Mouse (Mus musculus) myocyte (in vitro differentiated cells): ENCODE measurements around the gene Vmn2r54. TPM values are rescaled to one million over a fixed set of nuclear protein-coding genes. Genes with fewer than 3 reads are reported as not detected.
"Not testable (repeated sequence)": the region's sequence is repeated elsewhere in the genome, so short reads cannot be mapped to it uniquely, and the experiment has no call there.

Experiments
- H3K27me3 ChIP-seq: one replicate; pipeline ENCODE4 v1.6.1; 2011; ENCODE audit not compliant: control insufficient read depth, insufficient read depth, insufficient read length
- H3K36me3 ChIP-seq: one replicate; pipeline ENCODE4 v1.6.1; 2011; ENCODE audit not compliant: control insufficient read depth, insufficient read depth
- H3K4me2 ChIP-seq: one replicate; pipeline ENCODE4 v1.6.1; 2011; ENCODE audit warnings: low read depth, control low read depth
- H3K4me3 ChIP-seq: one replicate; pipeline ENCODE4 v1.5.1; 2011; ENCODE audit warnings: mild to moderate bottlenecking, control low read depth, moderate library complexity
- H3K79me2 ChIP-seq: one replicate; pipeline ENCODE4 v1.6.1; 2011; ENCODE audit not compliant: control insufficient read depth, insufficient read depth
- H3ac ChIP-seq: one replicate; pipeline ENCODE4 v1.6.1; 2011; ENCODE audit not compliant: control insufficient read depth, insufficient read length
- CEBPB ChIP-seq: IDR thresholded peaks from 2 replicates; pipeline ENCODE4 v1.6.1; 2011; ENCODE audit warnings: mild to moderate bottlenecking, moderate library complexity; ENCODE audit not compliant: poor library complexity, insufficient read depth, severe bottlenecking
- MAX ChIP-seq: IDR thresholded peaks from one replicate; pipeline ENCODE4 v1.6.1; 2011; ENCODE audit warnings: low read depth, mild to moderate bottlenecking, control low read depth
- MYOD1 ChIP-seq, 3 experiments: IDR thresholded peaks; one replicate each; pipeline ENCODE4 v1.6.1; 2011; ENCODE audit warnings: control low read depth in 2 of 3, low read depth in 2 of 3, mild to moderate bottlenecking in 2 of 3, moderate library complexity in 1 of 3; ENCODE audit not compliant: insufficient read length in 2 of 3, control insufficient read depth in 1 of 3
- MYOG ChIP-seq, 3 experiments: IDR thresholded peaks; one replicate each; pipeline ENCODE4 v1.6.1; 2011; ENCODE audit warnings: control low read depth in 2 of 3, low read depth in 2 of 3, mild to moderate bottlenecking in 2 of 3; ENCODE audit not compliant: insufficient read length in 2 of 3, control insufficient read depth in 1 of 3, insufficient read depth in 1 of 3
- POLR2A ChIP-seq: IDR thresholded peaks from one replicate; pipeline ENCODE4 v1.6.1; 2011; ENCODE audit warnings: low read depth, mild to moderate bottlenecking, control low read depth, moderate library complexity; ENCODE audit not compliant: insufficient read length
- POLR2AphosphoS2 ChIP-seq: IDR thresholded peaks from one replicate; pipeline ENCODE4 v1.6.1; 2011; ENCODE audit warnings: low read depth, control low read depth; ENCODE audit not compliant: insufficient read length
- REST ChIP-seq: IDR thresholded peaks from one replicate; pipeline ENCODE4 v1.6.1; 2011; ENCODE audit warnings: mild to moderate bottlenecking, control low read depth, moderate library complexity; ENCODE audit not compliant: insufficient read depth, insufficient read length
- SRF ChIP-seq: IDR thresholded peaks from one replicate; pipeline ENCODE4 v1.6.1; 2011; ENCODE audit warnings: low read depth; ENCODE audit not compliant: control insufficient read depth, insufficient read length
- TCF12 ChIP-seq: IDR thresholded peaks from one replicate; pipeline ENCODE4 v1.6.1; 2011; ENCODE audit warnings: mild to moderate bottlenecking, control low read depth; ENCODE audit not compliant: poor library complexity, insufficient read depth, severe bottlenecking
- TCF3 ChIP-seq: IDR thresholded peaks from one replicate; pipeline ENCODE4 v1.6.1; 2011; ENCODE audit warnings: low read depth, control low read depth; ENCODE audit not compliant: insufficient read length
- USF1 ChIP-seq: IDR thresholded peaks from one replicate; pipeline ENCODE4 v1.6.1; 2011; ENCODE audit warnings: low read depth, mild to moderate bottlenecking, control low read depth, moderate library complexity
- polyA plus RNA-seq: library from polyadenylated mRNA; unstranded; fragments of >200 nt; fragmentation: generic; extraction: Trizol; gene quantifications from one replicate; pipeline ENCODE4 v1.2.1, GENCODE M21; 2012; ENCODE audit warnings: missing spikeins

Gene Vmn2r54
- polyA plus RNA-seq = not detected

- H3K36me3 ChIP-seq, H3K4me3 ChIP-seq, H3K79me2 ChIP-seq, H3K4me2 ChIP-seq, H3ac ChIP-seq, H3K27me3 ChIP-seq: not testable (repeated sequence)
Measured at GRCm38 (mm10) chr7:12640219-12640618, at the start of gene Vmn2r54. Vmn2r54 (minus strand) TSS chr7:12640319.

- not testable (repeated sequence) for H3K79me2 ChIP-seq, H3K36me3 ChIP-seq, H3K4me2 ChIP-seq, H3K27me3 ChIP-seq, H3ac ChIP-seq, H3K4me3 ChIP-seq
Measured at GRCm38 (mm10) chr7:12684903-12685302, 44.8 kb upstream of the Vmn2r54 start, which contains the start of gene Vmn2r55. Vmn2r55 (minus strand) TSS chr7:12685003.

GRCm38 (mm10) chr7:12608688-12609087 lies 31.4 kb downstream of the Vmn2r54 start, which contains the start of gene Vmn2r53:
Vmn2r53 (minus strand) TSS chr7:12608788.
- no peak within 1 kb of the TSS for H3K4me2 ChIP-seq
- TF ChIP-seq MYOD1 (IDR thresholded peaks at IDR 0.05; ENCODE audit: control insufficient read depth in 1 of 3, insufficient read length in 2 of 3, low read depth in 2 of 3) = no peak
- TF ChIP-seq CEBPB = no peak
- TF ChIP-seq USF1 = no peak
- TF ChIP-seq REST = no peak
- no peak for TF ChIP-seq TCF12
- TF ChIP-seq POLR2A = no peak
- no peak for TF ChIP-seq MYOG (IDR thresholded peaks at IDR 0.05; ENCODE audit: control insufficient read depth in 1 of 3, insufficient read depth in 1 of 3, insufficient read length in 2 of 3, low read depth in 2 of 3)
- TF ChIP-seq POLR2AphosphoS2 = no peak
- no peak for TF ChIP-seq SRF
- TF ChIP-seq TCF3 = no peak
- TF ChIP-seq MAX = no peak
- H3K4me3 ChIP-seq = no peak within 1 kb of the TSS
- H3ac ChIP-seq = no peak within 1 kb of the TSS
- no peaks in the 10 kb centered on the region for H3K79me2 ChIP-seq
- H3K36me3 ChIP-seq = no peaks in the 10 kb centered on the region
- no peaks in the 10 kb centered on the region for H3K27me3 ChIP-seq

Other genes starting within 250 kb of the Vmn2r54 start
- 0.48 TPM for gene Zfp551, start 217.6 kb downstream of the Vmn2r54 start, polyA plus RNA-seq
- 1.5 TPM for gene Zfp606, start 162.0 kb downstream of the Vmn2r54 start, polyA plus RNA-seq
- gene 2900092C05Rik, start 127.8 kb downstream of the Vmn2r54 start, polyA plus RNA-seq = not detected
- not detected for gene Vmn2r53, start 31.5 kb downstream of the Vmn2r54 start, polyA plus RNA-seq
- gene Vmn2r55, start 44.7 kb upstream of the Vmn2r54 start, polyA plus RNA-seq = not detected
- not detected for gene Vmn2r56, start 94.7 kb upstream of the Vmn2r54 start, polyA plus RNA-seq
- 0.22 TPM for gene Zscan18, start 163.3 kb upstream of the Vmn2r54 start, polyA plus RNA-seq
- 1.0 TPM for gene Zfp329, start 178.5 kb upstream of the Vmn2r54 start, polyA plus RNA-seq
- gene Zfp110, start 194.4 kb upstream of the Vmn2r54 start, polyA plus RNA-seq = 11.4 TPM
- 1.2 TPM for gene Zfp128, start 240.9 kb upstream of the Vmn2r54 start, polyA plus RNA-seq